Mouse (Mus musculus): ENCODE measurements at regions not wholly inside any gene's neighbourhood (a gene's known extent, or its start where the extent isn't known, plus 50 kb on each side); places are given as distances from the start of the nearest gene placed in this dataset.
"Not testable (repeated sequence)": the region's sequence is repeated elsewhere in the genome, so short reads cannot be mapped to it uniquely, and the experiment has no call there.

- no peak for DNase-seq (ENCODE audit: low spot score in 2 of 2)
These were observed 214.6 kb downstream of the 3100002H09Rik start for GRCm38 (mm10) chr4:124395966-124396395.

- no peak for DNase-seq (ENCODE audit: low spot score in 2 of 2)
These were observed 215.3 kb downstream of the 3100002H09Rik start for GRCm38 (mm10) chr4:124395069-124395965.

- DNase-seq (ENCODE audit: low spot score in 2 of 2), result no peak
These were observed 217.0 kb downstream of the 3100002H09Rik start for GRCm38 (mm10) chr4:124393595-124393994.

- no peak for DNase-seq (ENCODE audit: low spot score in 2 of 2)
These were observed 221.5 kb downstream of the 3100002H09Rik start for GRCm38 (mm10) chr4:124389067-124389466.

DNA sequence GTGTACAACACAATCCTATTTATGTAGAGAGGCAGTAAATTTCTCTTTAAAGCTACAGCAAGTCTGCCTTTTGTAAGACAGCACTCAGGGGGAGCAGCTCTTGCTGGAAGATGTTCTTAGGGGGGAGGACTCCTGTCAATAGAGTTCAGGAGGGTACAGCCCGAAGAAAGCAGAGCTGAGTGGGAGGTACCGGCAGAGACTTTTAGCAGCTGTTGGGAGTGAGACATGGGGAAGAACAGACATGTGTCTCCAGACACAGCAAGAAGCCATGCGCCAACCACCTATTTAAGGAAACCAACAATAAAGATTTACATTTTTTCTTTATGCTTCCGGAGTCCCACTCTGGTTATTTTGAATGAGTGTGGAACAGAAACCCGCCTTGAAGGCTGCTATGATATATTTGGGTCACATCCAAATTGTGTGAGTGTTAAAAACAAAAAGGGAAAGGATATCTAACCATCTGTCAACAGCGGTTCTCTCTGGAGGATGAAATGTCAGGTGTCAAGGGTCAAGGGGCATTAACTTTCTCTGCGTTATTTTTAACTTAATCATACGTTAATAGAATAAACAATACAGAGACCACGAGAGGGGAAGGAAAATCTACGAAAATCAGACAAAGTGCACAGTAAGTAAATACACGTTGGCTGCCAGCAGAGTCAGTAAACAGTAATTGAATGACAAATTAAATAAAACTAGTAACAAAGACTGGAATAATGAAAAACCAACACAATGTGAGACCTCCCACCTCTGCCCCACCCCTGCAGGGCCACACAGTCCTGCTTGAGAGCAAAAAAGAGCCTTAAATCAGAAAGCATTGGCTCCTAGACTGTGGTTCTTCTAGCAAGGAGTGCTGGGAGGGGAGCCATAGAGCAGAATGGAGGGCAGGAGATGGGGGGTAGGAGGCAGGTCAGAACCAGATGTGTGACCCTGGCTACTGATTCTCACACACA is 225.2 kb downstream of the 3100002H09Rik start:
- DNase-seq (ENCODE audit: low spot score in 2 of 2), result no peak

DNA sequence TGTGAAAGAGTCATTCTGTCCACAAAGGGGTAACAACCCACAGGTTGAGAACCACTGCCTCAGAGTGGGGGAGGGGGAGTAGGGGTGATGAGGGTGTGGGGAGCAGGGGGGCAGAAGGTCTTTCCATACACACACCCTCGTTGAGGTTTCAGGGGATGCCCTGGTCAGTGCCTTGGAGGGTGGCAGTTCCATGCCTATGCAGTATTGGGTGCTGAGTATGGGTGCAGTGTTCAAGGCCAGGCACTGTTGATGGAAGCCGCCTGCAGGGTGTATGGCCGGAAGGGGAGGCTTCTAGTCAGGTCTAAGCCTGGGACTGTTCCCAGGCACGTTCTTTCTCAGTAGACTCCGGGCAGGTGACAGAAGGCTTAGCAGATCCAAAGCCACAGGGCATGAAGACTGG is 234.1 kb downstream of the 3100002H09Rik start:
- no peak for DNase-seq (ENCODE audit: low spot score in 2 of 2)

DNA sequence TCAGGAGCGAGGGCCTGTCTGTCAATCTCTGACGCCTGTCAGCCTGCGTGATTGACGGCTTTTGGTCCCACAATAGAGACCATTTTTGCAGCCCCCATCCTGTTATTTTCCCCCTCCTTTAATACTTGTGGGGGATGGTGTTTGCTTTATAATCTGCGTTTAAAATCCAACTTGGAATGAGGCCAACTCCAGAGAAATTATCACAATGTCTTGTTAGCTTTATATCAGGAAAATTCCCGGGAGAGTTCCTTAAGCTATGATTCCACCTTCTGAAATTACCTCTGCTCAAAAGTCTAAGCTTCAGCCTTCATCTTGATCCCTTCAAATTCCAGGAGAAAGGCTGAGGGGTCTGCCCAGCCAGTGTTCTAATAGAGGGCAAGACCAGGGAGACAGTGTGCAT is 235.0 kb downstream of the 3100002H09Rik start:
- no peak for DNase-seq (ENCODE audit: low spot score in 2 of 2)

- no peak for DNase-seq (ENCODE audit: low spot score in 2 of 2)
These were observed 241.8 kb downstream of the 3100002H09Rik start for GRCm38 (mm10) chr4:124368831-124369230.

- DNase-seq (ENCODE audit: low spot score in 2 of 2), result no peak
These were observed 242.5 kb downstream of the 3100002H09Rik start for GRCm38 (mm10) chr4:124368085-124368484.

DNA sequence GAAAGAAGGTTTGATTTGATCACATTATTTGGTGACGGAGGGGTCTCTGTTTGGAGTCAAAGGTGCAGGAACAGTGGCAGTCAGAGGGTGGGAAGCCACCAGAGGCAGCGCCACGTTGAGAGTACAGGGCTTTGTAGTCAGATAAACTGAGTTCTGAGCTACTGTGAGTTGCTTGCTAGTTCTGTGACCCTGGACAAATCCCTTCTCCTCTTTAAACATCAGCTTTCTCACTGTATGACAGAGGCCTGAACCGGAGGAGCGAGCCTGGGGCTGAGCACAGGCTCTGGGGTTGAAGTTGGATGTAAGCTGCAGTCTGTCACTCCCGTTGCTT is 250.1 kb downstream of the 3100002H09Rik start:
- no peak for DNase-seq (ENCODE audit: low spot score in 2 of 2)

- no peak for DNase-seq (ENCODE audit: low spot score in 2 of 2)
These were observed 250.7 kb downstream of the 3100002H09Rik start for GRCm38 (mm10) chr4:124359707-124360577.

DNA sequence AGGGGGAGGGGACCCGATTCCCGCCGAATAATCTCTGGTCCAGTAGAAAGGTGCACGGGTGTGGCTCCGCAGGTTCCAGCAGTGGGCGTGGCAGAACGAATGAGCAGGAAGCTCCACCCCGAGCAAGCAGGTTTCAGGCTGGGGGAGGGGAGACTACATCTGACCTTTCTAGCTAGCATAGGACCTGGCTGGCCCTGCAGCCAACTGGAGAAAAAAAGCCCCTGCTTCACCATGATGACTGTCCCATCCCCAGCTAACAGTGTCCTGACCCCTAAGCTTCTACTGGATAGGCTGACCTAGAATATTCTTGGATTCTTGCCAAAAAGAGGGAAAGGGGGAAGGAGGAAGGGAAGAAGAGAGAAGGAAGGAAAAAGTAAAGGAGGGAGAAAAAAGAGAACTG is 252.1 kb downstream of the 3100002H09Rik start:
- DNase-seq (ENCODE audit: low spot score in 2 of 2), result not testable (repeated sequence)

DNA sequence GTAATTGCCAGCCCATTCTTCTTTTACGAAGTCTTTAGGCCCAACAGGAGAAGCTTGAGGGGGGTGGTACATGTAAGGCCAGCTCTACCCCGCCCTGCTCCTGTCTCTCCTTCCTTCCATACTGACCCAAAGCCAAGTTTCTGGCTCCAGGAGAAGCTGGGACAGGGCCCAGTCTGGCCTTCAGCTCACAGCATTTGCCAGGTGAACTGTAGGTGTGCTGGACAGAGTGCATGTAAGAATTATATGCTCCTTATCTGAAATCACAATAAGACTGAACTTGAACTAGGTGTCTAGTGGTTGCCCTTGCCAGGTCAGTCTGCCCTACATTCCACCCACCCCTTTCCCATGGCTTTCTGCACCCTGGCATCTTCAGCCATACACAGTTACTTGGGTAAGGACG is 260.2 kb downstream of the 3100002H09Rik start:
- DNase-seq (ENCODE audit: low spot score in 2 of 2), result no peak

DNA sequence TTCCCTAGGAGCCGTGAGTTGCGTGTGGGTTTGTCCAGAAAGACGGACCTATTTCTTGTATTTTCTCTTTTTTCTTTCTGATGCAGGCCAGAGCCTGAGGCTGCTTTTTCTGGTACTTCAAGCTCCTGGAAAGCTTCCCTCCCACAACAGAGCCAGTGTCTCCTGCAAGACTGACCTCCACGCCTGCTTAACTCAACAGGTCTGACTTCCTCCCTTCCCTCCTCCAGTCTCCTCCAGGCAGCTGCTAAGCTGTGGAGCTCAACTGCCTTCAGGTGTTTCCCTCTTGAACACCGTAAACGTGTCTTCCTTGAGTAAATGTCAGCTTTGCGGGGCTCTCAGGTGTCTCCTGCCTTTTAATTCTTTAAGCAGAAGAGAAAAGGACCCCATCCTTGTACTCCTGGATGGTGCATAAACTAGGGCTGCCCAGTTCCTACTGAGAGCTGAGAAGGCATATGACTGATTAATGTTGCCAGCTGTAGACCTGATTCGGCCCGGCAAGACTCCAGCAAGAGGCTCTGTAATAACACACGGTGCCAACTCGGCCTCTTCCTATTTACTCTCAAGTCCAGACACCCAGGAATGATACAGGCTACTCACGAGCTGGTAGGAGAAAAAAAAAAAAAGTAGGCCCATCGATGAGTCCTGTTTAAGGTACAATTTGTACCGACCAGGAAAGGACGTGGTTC is 260.9 kb downstream of the 3100002H09Rik start:
- DNase-seq (ENCODE audit: low spot score in 2 of 2), result no peak

DNA sequence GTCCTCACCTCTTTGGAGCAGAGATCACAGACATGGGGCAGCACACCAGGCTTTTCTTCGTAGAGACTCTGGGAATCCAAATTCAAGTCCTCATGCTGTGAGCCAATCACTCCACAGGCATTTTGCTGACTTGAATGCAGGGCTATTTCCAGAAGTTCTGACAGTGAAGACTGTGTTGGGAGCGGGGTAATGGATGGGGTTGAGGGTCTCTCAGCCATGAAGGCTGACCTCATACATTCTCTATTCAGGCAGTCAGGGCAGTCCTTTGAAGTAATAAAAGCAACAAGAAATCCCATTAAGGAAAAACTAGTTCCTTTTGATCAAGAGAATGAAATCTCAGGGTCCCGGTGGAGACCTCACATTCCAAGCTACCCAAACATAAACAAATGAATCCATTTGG is 261.5 kb downstream of the 3100002H09Rik start:
- DNase-seq (ENCODE audit: low spot score in 2 of 2), result no peak

DNA sequence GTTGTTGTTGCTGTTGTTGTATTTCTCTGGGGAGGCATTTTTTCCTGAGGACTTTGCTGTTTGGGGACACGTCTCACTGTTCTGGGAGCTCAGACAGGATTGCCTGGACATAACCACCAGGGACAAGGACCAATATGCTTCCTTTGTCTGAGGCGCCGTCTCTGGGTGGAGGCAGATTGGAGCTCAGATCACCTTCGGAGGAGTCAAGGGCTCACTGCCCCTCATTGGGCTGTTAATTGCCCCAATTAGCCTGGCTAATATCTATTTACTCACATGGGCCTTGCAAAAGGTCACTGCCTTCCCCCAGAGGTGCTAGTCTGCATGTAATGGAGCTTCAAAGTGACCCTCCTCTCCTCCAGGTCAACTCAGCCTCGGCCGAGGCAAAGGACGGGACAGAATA is 270.5 kb downstream of the 3100002H09Rik start:
- no peak for DNase-seq (ENCODE audit: low spot score in 2 of 2)

GRCm38 (mm10) chr4:124335726-124336125 is 274.9 kb downstream of the 3100002H09Rik start:
- no peak for DNase-seq (ENCODE audit: low spot score in 2 of 2)

GRCm38 (mm10) chr4:124332974-124333373 is 277.6 kb downstream of the 3100002H09Rik start:
- DNase-seq (ENCODE audit: low spot score in 2 of 2), result no peak

DNA sequence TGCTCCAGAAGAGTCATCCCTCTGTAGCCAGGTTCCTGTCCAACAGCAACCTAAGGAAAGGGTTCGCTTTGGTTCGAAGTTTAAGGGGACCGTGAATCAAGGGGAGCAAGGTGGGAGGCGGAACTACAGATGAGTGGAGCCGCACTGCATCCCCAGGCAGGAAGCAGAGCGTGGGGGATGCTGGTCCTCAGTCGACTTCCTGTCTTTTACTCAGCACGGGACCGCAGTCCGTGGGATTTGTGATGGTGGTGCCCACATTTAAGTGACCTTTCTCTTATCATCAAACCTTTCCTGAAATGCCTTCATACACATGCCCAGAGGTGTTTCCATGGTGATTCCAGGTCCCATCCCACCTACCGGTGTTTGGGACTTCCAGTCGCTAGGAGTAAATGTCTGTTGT is 278.2 kb downstream of the 3100002H09Rik start:
- no peak for DNase-seq (ENCODE audit: low spot score in 2 of 2)

GRCm38 (mm10) chr4:124329107-124329771 is 281.4 kb downstream of the 3100002H09Rik start:
- DNase-seq (ENCODE audit: low spot score in 2 of 2), result no peak

Data from frontal cortex, postnatal 14 days (tissue).